Mouse (Mus musculus): ENCODE results near the gene Zfp747.

DNA sequence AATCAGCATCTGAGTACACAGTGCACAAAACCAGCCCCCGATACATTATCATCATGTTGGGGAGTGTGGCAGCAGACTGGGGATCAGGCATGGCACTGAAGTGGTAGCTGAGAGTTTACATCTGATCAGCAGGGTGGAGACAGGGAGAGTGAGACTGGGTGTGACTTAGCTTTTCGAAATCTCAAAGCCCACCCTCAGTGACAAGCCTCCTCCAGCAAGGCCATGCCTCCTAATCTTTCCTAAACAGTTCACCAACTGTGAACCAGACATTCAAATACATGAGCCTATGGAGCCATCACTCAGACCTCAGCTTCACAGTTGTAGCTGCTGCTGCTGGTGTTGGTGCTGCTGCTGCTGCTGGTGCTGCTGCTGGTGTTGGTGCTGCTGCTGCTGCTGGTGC, 35.6 kb upstream of the Zfp747 start:
- TF ChIP-seq POLR2A (IDR thresholded peaks at IDR 0.05; ENCODE audit: low read depth, low read length) = no peak
- no peak for TF ChIP-seq CTCF (IDR thresholded peaks at IDR 0.05; ENCODE audit: extremely low read depth, insufficient read depth, insufficient read length, insufficient replicate concordance)
